Mouse (Mus musculus) kidney, postnatal 4 days (tissue): Measurements from ENCODE around the gene Tshr.
"Not testable (repeated sequence)": the region's sequence is repeated elsewhere in the genome, so short reads cannot be mapped to it uniquely, and the experiment has no call there.

Source experiments
- DNase-seq, 2 experiments: peaks; one replicate each; pipeline ENCODE4 v3.0.0; 2021; ENCODE audit warnings: mixed read lengths in 2 of 2

Gene Tshr

GRCm38 (mm10) chr12:91500475-91500874, 116.1 kb downstream of the Tshr start:
- no peak for DNase-seq

GRCm38 (mm10) chr12:91511766-91512165, 127.4 kb downstream of the Tshr start:
- DNase-seq = no peak

GRCm38 (mm10) chr12:91513980-91514379, 129.6 kb downstream of the Tshr start:
- DNase-seq = no peak

- DNase-seq = no peak
Measured at GRCm38 (mm10) chr12:91517808-91518207, 133.4 kb downstream of the Tshr start.

GRCm38 (mm10) chr12:91523626-91524025, 139.3 kb downstream of the Tshr start:
- DNase-seq = no peak

- DNase-seq = no peak
Measured at GRCm38 (mm10) chr12:91534514-91534913, 150.2 kb downstream of the Tshr start.

- DNase-seq = no peak
Measured at GRCm38 (mm10) chr12:91540202-91540601, 155.8 kb downstream of the Tshr start.

GRCm38 (mm10) chr12:91549471-91549870, 165.1 kb downstream of the Tshr start:
- peak; percentile 31 to 46 for DNase-seq

GRCm38 (mm10) chr12:91551773-91552526, 167.6 kb downstream of the Tshr start:
- peak; percentile 66 to 72 for DNase-seq

- not testable (repeated sequence) for DNase-seq
Measured at GRCm38 (mm10) chr12:91557358-91558005, 173.1 kb downstream of the Tshr start.

GRCm38 (mm10) chr12:91558152-91558551, 173.8 kb downstream of the Tshr start:
- DNase-seq = not testable (repeated sequence)

GRCm38 (mm10) chr12:91567145-91567544, 182.8 kb downstream of the Tshr start:
- DNase-seq = no peak

- no peak for DNase-seq
Measured at GRCm38 (mm10) chr12:91569255-91569654, 184.9 kb downstream of the Tshr start.

- no peak for DNase-seq
Measured at GRCm38 (mm10) chr12:91571708-91572107, 187.3 kb downstream of the Tshr start.

- DNase-seq = no peak
Measured at GRCm38 (mm10) chr12:91579665-91580064, 195.3 kb downstream of the Tshr start.

GRCm38 (mm10) chr12:91581204-91582070, 197.1 kb downstream of the Tshr start:
- DNase-seq = no peak

GRCm38 (mm10) chr12:91582362-91583002, 198.1 kb downstream of the Tshr start:
- no peak for DNase-seq

- no peak for DNase-seq
Measured at GRCm38 (mm10) chr12:91583409-91583808, 199.0 kb downstream of the Tshr start.

- DNase-seq = no peak
Measured at GRCm38 (mm10) chr12:91585206-91585605, 200.8 kb downstream of the Tshr start.

GRCm38 (mm10) chr12:91585815-91586214, 201.5 kb downstream of the Tshr start:
- not testable (repeated sequence) for DNase-seq

- DNase-seq = no peak
Measured at GRCm38 (mm10) chr12:91587077-91587476, 202.7 kb downstream of the Tshr start.

GRCm38 (mm10) chr12:91587491-91588033, 203.2 kb downstream of the Tshr start:
- DNase-seq = no peak
